Mouse (Mus musculus): Measurements from ENCODE around the gene Lrg1. TPM values are rescaled to one million over a fixed set of nuclear protein-coding genes. Genes with fewer than 3 reads are reported as not detected.

Gene Lrg1
- total and polyA plus RNA-seq, 3 experiments, result not detected

GRCm38 (mm10) chr17:56108334-56109044 is 13.3 kb downstream of the Lrg1 start:
- Histone ChIP-seq H3K79me2 (ENCODE audit: control insufficient read depth, insufficient read depth, low read length, poor library complexity) (no peaks in the 10 kb centered on the region), H3K27ac (ENCODE audit: control insufficient read depth, low read depth, low read length) (no peak overlapping the region), H3K27me3 (ENCODE audit: control insufficient read depth in 1 of 2, insufficient read depth in 2 of 2, low read length in 2 of 2) (no peaks in the 10 kb centered on the region), H3K9me3 (replicated peaks; ENCODE audit: insufficient read depth, low read length) (no peaks in the 10 kb centered on the region), H3K9ac (ENCODE audit: control insufficient read depth, low read depth, low read length, poor library complexity, severe bottlenecking) (no peak overlapping the region), H3K4me3 (ENCODE audit: control insufficient read depth in 1 of 2, insufficient read depth in 1 of 2, low read depth in 2 of 2, low read length in 2 of 2) (no peak overlapping the region), H3K36me3 (ENCODE audit: control insufficient read depth in 1 of 2, insufficient read depth in 2 of 2, low read length in 2 of 2) (no peaks in the 10 kb centered on the region), H3K4me1 (ENCODE audit: control insufficient read depth in 1 of 2, insufficient read depth in 2 of 2, low read length in 2 of 2) (no peaks in the 10 kb centered on the region)
- no peak for DNase-seq (ENCODE audit: low read depth, low spot score)
- no peak for TF ChIP-seq RAD21 (IDR thresholded peaks at IDR 0.05; ENCODE audit: low read depth, low read length)
- TF ChIP-seq TBP (IDR thresholded peaks at IDR 0.05; ENCODE audit: low read depth, low read length), result no peak
- no peak for TF ChIP-seq USF2 (IDR thresholded peaks at IDR 0.05; ENCODE audit: borderline replicate concordance in 1 of 2, insufficient read depth in 1 of 2, low read depth in 1 of 2, low read length in 2 of 2)
- no peak for TF ChIP-seq NRF1 (IDR thresholded peaks at IDR 0.05; ENCODE audit: insufficient read depth, low read depth, low read length, poor library complexity, severe bottlenecking)
- no peak for TF ChIP-seq TCF12 (IDR thresholded peaks at IDR 0.05; ENCODE audit: low read depth, low read length)
- no peak for TF ChIP-seq GABPA (IDR thresholded peaks at IDR 0.05; ENCODE audit: low read depth, low read length)
- TF ChIP-seq JUND (IDR thresholded peaks at IDR 0.05; ENCODE audit: low read depth, low read length), result no peak
- no peak for TF ChIP-seq KAT2A (conservative IDR thresholded peaks at IDR 0.05; ENCODE audit: low read depth, low read length)
- TF ChIP-seq MEF2A (IDR thresholded peaks at IDR 0.05; ENCODE audit: extremely low read depth, insufficient replicate concordance, low read depth, low read length, poor library complexity, severe bottlenecking), result no peak

- TF ChIP-seq RCOR1 (IDR thresholded peaks at IDR 0.05; ENCODE audit: low read depth, low read length), result no peak
- TF ChIP-seq ZMIZ1 (IDR thresholded peaks at IDR 0.05; ENCODE audit: low read depth, low read length), result no peak
- TF ChIP-seq POLR2AphosphoS2 (IDR thresholded peaks at IDR 0.05; ENCODE audit: low read length), result no peak
- TF ChIP-seq ZNF384 (IDR thresholded peaks at IDR 0.05; ENCODE audit: low read depth, low read length), result no peak
- TF ChIP-seq MYC (IDR thresholded peaks at IDR 0.05; ENCODE audit: low read depth, low read length), result no peak
- no peak for TF ChIP-seq SIN3A (IDR thresholded peaks at IDR 0.05; ENCODE audit: low read length)
- no peak for TF ChIP-seq GABPA (IDR thresholded peaks at IDR 0.05; ENCODE audit: low read depth, low read length)
- no peak for TF ChIP-seq TCF12 (IDR thresholded peaks at IDR 0.05; ENCODE audit: low read depth, low read length)
- no peak for TF ChIP-seq CTCF (IDR thresholded peaks at IDR 0.05 in 2 of 3, conservative IDR thresholded peaks at IDR 0.05 in 1 of 3; ENCODE audit: control insufficient read depth in 1 of 3, insufficient read depth in 1 of 3, low read depth in 2 of 3, low read length in 3 of 3, poor library complexity in 1 of 3, severe bottlenecking in 1 of 3)
- TF ChIP-seq GATA1 (IDR thresholded peaks at IDR 0.05; ENCODE audit: low read depth, low read length), result no peak
- TF ChIP-seq CHD1 (IDR thresholded peaks at IDR 0.05; ENCODE audit: low read depth, low read length), result no peak
- TF ChIP-seq EP300 (IDR thresholded peaks at IDR 0.05; ENCODE audit: low read depth in 1 of 2, low read length in 2 of 2), result no peak
- TF ChIP-seq ZKSCAN1 (IDR thresholded peaks at IDR 0.05; ENCODE audit: low read depth, low read length), result no peak
- no peaks in the 10 kb centered on the region for H3K4me1 ChIP-seq (ENCODE audit: control insufficient read depth in 1 of 2, insufficient read depth in 2 of 2, low read length in 2 of 2)
- no peaks in the 10 kb centered on the region for H3K79me2 ChIP-seq (ENCODE audit: control insufficient read depth, insufficient read depth, low read length, poor library complexity)
- no peak overlapping the region for H3K27ac ChIP-seq (ENCODE audit: control insufficient read depth, low read depth, low read length)
- DNase-seq (ENCODE audit: low read depth, low spot score), result no peak
- no peaks in the 10 kb centered on the region for H3K36me3 ChIP-seq (ENCODE audit: control insufficient read depth in 1 of 2, insufficient read depth in 2 of 2, low read length in 2 of 2)
- no peak overlapping the region for H3K4me3 ChIP-seq (ENCODE audit: control insufficient read depth in 1 of 2, insufficient read depth in 1 of 2, low read depth in 2 of 2, low read length in 2 of 2)
- H3K9me3 ChIP-seq (replicated peaks; ENCODE audit: insufficient read depth, low read length), result no peaks in the 10 kb centered on the region
- no peak overlapping the region for H3K9ac ChIP-seq (ENCODE audit: control insufficient read depth, low read depth, low read length, poor library complexity, severe bottlenecking)
- H3K27me3 ChIP-seq (ENCODE audit: control insufficient read depth in 1 of 2, insufficient read depth in 2 of 2, low read length in 2 of 2), result no peaks in the 10 kb centered on the region
These were observed 14.1 kb downstream of the Lrg1 start for GRCm38 (mm10) chr17:56107736-56108135.
